Mouse (Mus musculus): Measurements from ENCODE around the gene Gm3417.
"Not testable (repeated sequence)": the region's sequence is repeated elsewhere in the genome, so short reads cannot be mapped to it uniquely, and the experiment has no call there.

The Gm3417 gene

DNA sequence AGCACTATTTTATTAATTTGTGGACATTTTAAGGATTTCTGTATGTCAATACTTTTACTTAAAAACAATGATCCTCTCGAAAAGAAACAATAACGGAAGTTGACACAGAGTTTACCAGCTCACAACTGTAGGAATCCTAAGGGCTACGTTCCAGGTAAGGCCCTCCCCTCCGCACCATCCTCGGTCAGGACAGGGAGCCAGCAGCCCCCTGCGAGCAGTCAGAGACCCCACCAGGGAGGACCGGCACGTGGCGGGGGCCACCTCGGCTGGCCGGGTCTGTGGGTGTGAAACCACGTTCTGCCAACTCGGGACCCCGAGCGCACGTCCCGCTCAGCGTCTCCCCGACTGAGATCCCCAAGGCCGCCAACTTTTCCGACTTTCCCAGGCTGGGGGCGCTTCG is 18.1 kb downstream of the Gm3417 start:
- ChIA-PET CTCF (no interaction called here), POLR2A (interaction anchor here in 2 of 4 experiments (0.9 to 8.0 kb wide), 7 partner anchors 10 to 142 kb away, joined by 3 to 80 read pairs (median 5); partner anchors contain the start of genes 1600012H06Rik (in 2 of the 2) and Wdr27 (in 2 of the 2))

DNA sequence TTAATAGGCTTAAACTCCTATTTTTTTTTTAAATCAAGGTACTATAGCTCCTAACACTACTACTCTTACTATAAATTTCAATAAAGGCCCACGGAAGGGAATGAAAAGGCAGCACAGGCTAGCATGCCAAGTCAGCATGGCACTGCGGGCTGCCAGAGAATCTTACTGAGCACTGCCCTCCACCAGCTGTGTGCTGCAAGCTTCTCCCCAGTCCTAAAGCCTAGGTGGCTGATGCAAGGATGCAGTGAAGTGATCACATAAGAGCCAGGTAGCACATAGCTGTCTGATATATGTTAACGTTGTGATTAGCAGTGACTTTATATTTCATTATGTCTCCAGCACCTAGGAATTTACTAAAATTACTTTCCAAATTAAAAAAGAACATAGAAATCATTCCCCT is 18.6 kb downstream of the Gm3417 start:
- CTCF ChIA-PET: no interaction called here

DNA sequence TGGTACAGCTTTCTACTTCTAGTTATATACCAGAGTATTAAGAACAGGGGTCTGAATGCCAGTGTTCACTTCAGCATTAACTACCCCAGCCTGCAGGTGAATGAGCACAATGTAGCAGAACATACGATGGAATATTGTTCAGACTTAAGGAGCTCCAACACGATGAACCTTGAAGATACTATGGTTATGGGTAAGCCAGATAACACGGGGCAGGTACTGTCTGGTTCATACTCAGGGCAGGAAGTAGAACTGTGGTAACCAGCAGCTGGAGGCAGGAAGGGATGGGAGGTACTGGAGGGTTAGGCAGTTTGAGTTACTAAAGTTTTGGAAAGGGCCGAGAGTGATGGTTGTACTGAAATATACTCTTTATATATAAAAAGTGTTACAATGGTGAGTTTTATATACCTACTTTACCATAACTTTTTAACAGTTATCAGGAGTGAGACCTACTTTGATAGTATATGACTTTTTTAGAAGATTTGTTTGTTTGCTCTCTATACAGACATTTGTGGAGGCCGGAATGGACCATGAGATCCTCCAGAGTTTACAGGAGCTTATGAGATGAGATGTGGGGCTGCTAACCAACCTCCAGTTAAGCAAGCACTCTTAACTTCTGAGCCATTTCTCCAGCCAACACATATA is 19.8 kb downstream of the Gm3417 start:
- POLR2A ChIA-PET: interaction anchor here in 3 of 4 experiments (1.0 to 8.0 kb wide), 4 partner anchors 15 to 32 kb away, joined by 4 to 80 read pairs (median 4); partner anchors contain the start of genes 1600012H06Rik (in 3 of the 3) and Wdr27 (in 3 of the 3)
- CTCF ChIA-PET: no interaction called here

More for the DNA sequence above, 18.6 kb downstream of the Gm3417 start:
- POLR2A ChIA-PET: interaction anchor here in 3 of 4 experiments (0.9 to 8.0 kb wide), 8 partner anchors 10 to 142 kb away, joined by 3 to 80 read pairs (median 5); partner anchors contain the start of genes 1600012H06Rik (in 3 of the 3) and Wdr27 (in 3 of the 3)

DNA sequence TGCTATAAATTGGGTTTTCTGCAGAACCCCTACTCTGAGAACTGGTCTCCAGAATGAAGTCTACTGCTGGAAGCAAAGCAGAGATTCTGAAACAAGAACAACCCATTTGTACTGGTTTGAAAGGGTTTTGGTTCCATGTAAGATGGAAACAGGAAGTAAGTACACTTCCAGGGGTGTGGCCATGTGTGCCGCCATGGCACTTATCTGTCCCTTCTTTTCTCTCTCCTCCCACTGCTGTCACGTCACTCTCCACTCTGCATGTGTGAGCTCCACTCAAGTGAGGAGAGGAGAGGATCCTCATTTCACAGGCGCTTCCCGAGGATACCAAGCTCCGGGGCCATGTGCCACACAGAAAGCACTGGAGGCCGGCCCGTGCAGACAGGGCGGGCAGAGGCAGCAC is 25.1 kb downstream of the Gm3417 start:
- ChIA-PET POLR2A (interaction anchor here in 2 of 4 experiments (1.2 to 8.0 kb wide), 3 partner anchors 10 to 24 kb away, joined by 5 to 80 read pairs (median 20); partner anchors contain the start of genes 1600012H06Rik (in 2 of the 2) and Wdr27 (in 2 of the 2)), CTCF (no interaction called here)

DNA sequence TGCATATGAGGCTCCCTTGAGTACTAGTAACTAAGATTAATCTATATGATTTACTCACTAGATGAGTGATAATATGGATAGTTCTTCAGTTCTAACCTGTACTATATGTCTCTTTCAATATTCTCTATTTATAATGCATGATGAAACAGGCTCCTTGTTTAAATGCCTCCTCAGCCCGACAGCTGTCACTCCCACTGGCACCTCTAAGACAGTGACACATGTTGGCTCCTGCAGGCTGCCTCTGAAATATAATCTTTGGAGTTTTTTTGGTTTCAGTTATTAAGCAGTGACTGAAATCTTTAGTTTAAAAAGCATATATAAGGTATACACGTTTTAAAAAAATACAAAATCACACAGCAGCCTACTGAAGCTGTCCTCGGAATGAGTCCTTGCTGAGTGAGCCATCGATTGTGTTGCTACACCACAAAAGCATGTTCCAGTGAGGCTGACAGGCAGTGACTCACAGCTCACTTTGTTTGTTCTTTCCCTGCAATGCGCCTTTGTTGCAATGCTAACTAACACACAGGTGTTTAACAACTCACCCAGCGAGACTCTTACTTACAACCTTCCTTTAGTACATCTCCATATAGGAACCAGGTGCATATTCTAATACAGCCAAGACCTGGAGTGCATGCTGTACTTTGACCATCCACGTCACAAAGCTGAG is 29.3 kb downstream of the Gm3417 start:
- ChIA-PET POLR2A (interaction anchor here in 2 of 4 experiments (0.9 to 2.1 kb wide), 5 partner anchors 8 to 22 kb away, joined by 3 to 10 read pairs (median 3); no protein-coding TSS in a partner anchor), CTCF (no interaction called here)

DNA sequence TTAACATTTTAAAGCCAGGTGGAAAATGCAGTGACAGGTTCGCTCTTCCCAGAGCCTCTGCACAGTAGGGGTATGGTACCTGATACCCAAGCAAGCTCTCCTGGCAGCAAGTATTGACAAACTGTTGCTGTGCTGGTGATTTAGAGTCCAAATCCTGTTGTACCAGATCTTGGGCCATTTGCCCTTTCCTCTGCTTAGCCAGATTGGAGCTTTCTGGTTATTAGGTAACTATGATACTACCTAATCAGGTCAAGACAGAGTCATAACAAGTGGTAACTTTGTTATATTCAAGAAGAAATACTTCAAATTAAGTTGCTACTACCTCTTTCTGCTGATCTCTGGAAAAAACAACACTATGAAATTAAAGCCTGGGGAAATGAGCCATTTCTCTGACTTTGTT is 34.0 kb downstream of the Gm3417 start:
- CTCF ChIA-PET: no interaction called here
- POLR2A ChIA-PET: interaction anchor here in 3 of 4 experiments (0.7 to 7.8 kb wide), 7 partner anchors 10 to 163 kb away, joined by 3 to 80 read pairs (median 5); no protein-coding TSS in a partner anchor

DNA sequence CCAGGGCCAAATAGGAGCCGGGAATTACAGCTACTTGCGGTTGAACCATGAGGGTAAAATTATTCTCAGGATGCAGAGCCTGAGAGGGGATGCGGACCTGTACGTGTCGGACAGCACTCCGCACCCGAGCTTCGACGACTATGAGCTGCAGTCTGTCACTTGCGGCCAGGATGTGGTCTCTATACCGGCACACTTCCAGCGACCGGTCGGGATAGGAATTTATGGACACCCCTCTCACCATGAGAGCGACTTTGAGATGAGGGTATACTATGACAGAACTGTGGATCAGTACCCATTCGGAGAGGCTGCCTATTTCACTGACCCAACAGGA is 34.9 kb downstream of the Gm3417 start:
- POLR2A ChIA-PET: interaction anchor here in 3 of 4 experiments (0.9 to 7.8 kb wide), 17 partner anchors 10 to 621 kb away, joined by 3 to 80 read pairs (median 5); partner anchors contain the start of genes Prdm9 (in 1 of the 3), Psmb1 (in 1 of the 3) and Tbp (in 1 of the 3)

DNA sequence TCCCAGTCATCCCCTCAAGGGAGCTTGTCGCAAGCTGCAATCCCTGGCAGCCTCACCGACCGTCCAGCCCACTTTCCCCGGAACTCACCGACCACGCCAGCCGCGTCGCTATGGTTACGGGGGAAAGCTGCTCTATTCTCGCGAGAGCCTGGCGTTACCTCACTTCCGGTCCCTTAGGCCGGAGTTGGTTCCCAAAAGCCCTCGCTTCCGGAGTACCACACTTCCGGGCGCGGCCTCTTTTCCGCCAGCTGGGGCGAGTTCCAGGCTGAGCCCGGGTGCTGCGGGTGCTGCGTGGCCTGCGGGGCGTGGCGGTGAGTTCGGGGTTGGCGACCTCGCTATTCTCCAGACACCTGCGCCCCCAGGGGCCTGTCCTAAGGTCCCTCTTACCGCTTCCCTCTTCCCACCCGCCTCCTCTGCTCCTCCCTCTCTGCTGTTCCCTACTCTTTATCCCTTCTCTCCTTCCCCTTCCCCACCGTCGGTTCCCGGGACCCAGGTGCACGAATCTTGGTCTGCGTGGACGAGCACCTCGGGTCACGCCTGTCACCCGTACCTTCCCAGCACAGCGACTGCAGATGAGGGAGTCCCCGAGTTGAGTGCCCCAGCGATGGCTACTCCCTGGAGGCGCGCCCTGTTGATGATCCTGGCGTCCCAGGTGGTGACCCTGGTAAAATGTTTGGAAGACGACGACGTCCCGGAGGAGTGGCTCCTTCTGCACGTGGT is 35.4 kb downstream of the Gm3417 start, which contains the start of the genes Wdr27 and 1600012H06Rik:
Gene Wdr27, minus strand, starts transcription at position 150 of the 720 bp plus-strand sequence.
Gene 1600012H06Rik, plus strand, starts transcription at position 176 of the 720 bp plus-strand sequence.
- POLR2A ChIA-PET: interaction anchor here in 3 of 4 experiments (0.6 to 7.8 kb wide), 25 partner anchors 9 to 740 kb away, joined by 3 to 80 read pairs (median 5); partner anchors contain the start of genes Dact2 (in 1 of the 3), Prdm9 (in 1 of the 3), Psmb1 (in 1 of the 3) and Tbp (in 1 of the 3)
- CTCF ChIA-PET: no interaction called here

More for the DNA sequence above, 34.9 kb downstream of the Gm3417 start:
- CTCF ChIA-PET: no interaction called here

DNA sequence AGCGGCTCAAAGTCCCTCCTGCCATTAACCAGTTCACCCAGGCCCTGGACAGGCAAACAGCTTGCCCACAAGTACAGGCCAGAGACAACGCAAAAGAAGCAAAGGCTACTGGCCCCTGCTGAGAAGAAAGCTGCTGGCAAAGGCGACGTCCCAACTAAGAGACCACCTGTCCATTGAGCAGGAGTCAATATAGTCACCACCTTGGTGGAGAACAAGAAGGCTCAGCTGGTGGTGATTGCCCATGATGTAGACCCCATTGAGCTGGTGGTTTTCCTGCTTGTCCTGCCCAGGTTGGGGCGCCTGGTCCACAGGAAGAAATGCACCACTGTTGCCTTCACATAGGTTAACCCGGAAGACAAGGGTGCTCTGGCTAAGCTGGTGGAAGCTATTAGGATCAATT is 36.4 kb downstream of the Gm3417 start:
- POLR2A ChIA-PET: interaction anchor here in 3 of 4 experiments (0.6 to 7.8 kb wide), 12 partner anchors 12 to 746 kb away, joined by 3 to 80 read pairs (median 5); no protein-coding TSS in a partner anchor
- CTCF ChIA-PET: interaction anchor here in 1 of 4 experiments (0.5 to 1.4 kb wide), 2 partner anchors 30 to 249 kb away, joined by 3 read pairs; no protein-coding TSS in a partner anchor

DNA sequence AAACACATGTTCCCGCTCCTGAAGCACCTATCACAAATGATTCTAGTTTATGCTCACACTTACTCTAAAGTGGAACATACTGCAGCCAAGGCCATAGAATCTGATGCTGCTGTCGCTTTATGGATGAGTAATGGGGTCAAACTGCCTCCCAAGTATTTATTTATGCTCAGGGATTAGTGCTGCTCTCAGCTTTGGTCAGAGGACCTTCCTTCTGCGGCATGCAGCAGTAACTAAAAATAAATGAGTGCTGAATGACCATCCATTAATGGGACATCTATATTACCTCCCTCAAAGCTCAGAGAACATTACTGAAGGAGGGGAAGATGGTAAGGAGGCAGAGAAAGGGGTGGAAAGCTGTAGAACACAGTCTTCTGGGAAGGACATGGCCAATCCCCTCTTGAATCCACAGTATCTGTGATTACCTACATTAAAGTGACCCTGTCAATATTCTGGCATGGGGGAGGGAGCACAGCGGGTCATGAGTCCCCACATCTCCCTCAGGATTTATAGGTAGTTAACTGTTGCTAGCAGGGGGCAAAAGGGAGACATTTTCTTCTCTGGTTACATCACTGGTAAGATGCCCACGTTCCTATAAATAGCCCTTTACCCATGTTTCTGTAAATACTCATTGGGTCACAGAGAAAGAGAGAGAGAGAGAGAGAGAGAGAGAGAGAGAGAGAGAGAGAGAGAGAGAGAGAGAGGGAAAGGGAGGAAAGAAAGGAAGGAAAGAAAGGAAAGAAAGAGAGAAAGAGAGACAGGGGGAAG is 42.6 kb downstream of the Gm3417 start:
- CTCF ChIA-PET: no interaction called here
- POLR2A ChIA-PET: interaction anchor here in 2 of 4 experiments (0.9 to 1.2 kb wide), 2 partner anchors 17 to 24 kb away, joined by 3 read pairs; no protein-coding TSS in a partner anchor

DNA sequence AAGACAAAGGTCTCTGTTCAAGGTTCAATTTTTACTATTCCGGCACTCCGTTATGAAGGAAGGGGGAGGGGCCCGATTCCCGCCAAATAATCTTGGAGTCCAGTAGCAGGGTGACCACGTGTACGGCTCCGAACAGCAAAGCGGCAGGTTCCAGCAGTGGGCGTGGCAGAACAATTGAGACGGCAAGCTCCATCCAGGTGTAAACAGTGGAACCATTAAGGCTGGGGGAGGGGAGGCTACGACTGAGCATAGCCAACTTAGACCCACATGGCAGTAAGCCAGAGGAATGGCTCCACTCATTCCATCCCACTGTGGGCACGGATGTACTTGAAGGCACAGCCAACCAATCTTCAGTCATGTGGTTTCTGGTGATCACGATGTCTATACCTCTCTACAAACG is 43.3 kb downstream of the Gm3417 start:
- CTCF ChIA-PET: not testable (repeated sequence)
- POLR2A ChIA-PET: interaction anchor here in 2 of 4 experiments (0.5 to 1.4 kb wide), 3 partner anchors 17 to 562 kb away, joined by 3 to 5 read pairs (median 3); no protein-coding TSS in a partner anchor

DNA sequence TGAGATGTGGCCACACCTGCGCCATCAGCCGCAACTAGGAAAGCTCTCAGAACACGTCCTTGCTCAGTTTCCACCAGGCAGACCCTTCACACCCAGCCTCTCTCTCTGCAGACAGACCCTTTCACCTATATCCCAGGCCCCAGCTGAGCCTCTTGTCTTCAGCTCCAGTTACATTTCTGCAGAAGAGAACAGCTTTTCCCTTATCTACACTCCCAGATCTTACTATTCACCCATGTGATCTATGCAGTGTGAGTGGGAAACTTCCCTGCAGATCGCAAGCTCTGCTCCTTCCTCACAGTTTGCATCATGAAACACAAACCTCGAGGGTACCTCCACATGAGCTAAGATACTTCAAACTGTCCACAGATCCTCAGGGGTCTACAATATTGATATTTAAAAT is 47.1 kb downstream of the Gm3417 start:
- CTCF ChIA-PET: no interaction called here

DNA sequence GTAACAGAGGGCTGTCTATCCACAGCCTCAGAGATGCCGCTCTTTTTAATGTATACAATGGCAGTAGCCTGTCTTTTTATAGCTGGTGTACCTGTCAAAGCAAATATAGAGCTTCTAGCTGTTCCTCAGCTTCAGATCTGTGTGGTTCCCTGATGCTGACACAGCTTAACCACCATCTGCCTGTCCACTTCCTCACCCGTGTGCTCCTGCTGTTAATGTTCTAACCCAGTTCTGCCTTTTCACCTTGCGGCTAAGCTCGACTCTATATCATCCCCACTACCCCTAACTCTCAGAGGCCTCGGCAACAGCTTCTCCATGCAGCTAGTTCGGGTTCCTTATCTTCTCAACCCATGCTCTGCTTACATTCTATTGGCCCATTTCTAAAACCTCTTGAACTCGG is 47.9 kb downstream of the Gm3417 start:
- ChIA-PET POLR2A (interaction anchor here in 2 of 4 experiments (1.4 to 1.6 kb wide), 2 partner anchors 11 to 13 kb away, joined by 4 to 6 read pairs; no protein-coding TSS in a partner anchor), CTCF (no interaction called here)

More for the DNA sequence above, 47.1 kb downstream of the Gm3417 start:
- POLR2A ChIA-PET: interaction anchor here in 2 of 4 experiments (1.1 to 1.6 kb wide), 3 partner anchors 12 to 13 kb away, joined by 4 to 6 read pairs (median 4); partner anchors contain the start of genes 1600012H06Rik (in 1 of the 2) and Wdr27 (in 1 of the 2)

DNA sequence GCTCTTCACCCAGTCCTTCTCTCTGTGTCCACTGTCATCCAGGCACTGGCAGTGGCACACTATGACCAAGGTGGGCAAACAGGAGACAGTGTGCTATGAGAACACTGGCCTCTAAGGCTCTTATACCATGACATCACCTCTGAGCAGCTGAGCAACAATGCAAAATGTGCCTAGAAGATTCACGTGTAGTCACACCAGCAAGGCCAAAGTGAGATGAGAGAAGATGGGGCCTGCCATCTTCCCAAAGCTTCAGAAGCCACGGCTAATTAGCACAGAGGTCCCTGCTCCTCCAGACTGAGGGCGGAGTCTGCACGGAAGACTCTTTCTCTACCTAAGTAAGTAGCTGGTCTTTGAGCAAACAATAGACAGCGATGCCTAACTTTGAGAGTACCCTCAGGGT is 50.0 kb downstream of the Gm3417 start:
- ChIA-PET POLR2A (interaction anchor here in 3 of 4 experiments (0.9 to 2.1 kb wide), 7 partner anchors 10 to 24 kb away, joined by 3 to 6 read pairs (median 5); partner anchors contain the start of genes 1600012H06Rik (in 1 of the 3) and Wdr27 (in 1 of the 3)), CTCF (no interaction called here)

DNA sequence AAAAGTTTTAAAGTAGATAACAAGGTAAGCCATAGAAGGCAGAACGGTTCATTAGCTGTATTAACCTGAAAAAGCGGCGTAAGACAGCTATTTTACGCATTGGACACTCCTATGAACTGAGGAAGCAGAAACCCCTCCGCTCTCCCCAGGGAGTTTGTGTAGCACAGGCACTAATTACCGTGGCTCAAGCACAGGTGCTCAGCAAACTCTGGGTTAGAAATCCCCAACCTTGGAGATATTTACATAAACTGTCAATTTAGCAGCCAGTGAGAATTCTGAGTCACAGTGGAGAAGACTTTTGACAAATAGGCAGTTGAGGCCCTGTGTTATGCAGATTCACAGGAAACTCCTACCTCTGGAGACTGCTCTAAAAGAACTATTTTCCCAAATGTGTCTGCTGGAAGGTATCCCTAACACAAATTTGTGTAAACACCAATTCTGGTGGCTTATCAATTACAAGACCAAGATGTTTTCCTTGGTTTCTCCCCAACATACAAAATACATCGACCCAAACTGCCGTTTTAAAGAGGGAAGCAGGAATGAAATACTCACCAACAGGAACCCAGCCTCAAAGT is 50.9 kb downstream of the Gm3417 start:
- CTCF ChIA-PET: interaction anchor here in 1 of 4 experiments (1.2 kb wide), 1 partner anchor 639 kb away, joined by 3 read pairs; no protein-coding TSS in a partner anchor

DNA sequence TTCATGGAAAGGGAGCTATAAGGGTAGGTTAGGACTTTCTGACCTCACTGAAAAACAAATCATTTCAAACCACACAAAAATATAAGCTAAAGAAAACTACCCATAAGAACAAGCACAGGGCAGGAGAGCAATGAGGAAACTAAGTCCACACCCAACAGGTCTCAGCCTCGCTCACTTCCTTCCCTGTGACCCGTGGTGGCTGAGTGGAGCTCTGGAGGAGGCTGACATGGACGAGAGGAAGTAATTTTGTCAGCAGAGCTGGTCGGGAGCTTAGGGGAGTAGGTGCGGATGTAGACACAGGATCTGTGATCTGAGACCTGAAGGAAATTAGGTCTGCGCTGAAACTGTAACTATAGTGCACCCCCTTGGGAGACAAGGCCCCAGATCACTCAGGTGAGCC is 57.0 kb downstream of the Gm3417 start:
- POLR2A ChIA-PET: interaction anchor here in 1 of 4 experiments (0.8 to 1.3 kb wide), 3 partner anchors 12 to 307 kb away, joined by 3 to 4 read pairs (median 3); no protein-coding TSS in a partner anchor
- CTCF ChIA-PET: interaction anchor here in 3 of 4 experiments (0.6 to 1.2 kb wide), 3 partner anchors 9 to 34 kb away, joined by 3 read pairs; no protein-coding TSS in a partner anchor

More for the DNA sequence above, 50.9 kb downstream of the Gm3417 start:
- POLR2A ChIA-PET: interaction anchor here in 3 of 4 experiments (0.9 to 2.1 kb wide), 3 partner anchors 11 to 22 kb away, joined by 3 to 6 read pairs (median 3); partner anchors contain the start of genes 1600012H06Rik (in 1 of the 3) and Wdr27 (in 1 of the 3)

DNA sequence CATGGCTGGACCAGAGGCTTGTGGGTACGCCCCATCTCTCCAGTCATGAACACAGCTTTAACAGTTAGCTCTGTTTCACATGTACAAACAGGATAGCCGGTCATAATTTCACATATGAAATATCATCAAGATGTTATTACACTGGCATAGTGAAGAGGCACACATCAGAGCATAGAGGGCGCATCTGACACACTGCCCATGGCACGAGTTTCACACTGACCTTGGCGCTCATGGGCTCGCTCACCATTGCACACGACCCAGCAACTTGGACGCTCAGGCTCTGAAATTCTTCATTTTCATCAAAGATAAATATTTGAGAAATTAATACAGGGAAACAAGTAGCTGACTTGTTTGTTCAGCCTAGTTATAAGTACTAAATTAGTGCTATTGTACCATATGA is 60.7 kb downstream of the Gm3417 start:
- CTCF ChIA-PET: no interaction called here

More for the DNA sequence above, 60.7 kb downstream of the Gm3417 start:
- POLR2A ChIA-PET: interaction anchor here in 2 of 4 experiments (1.0 to 1.3 kb wide), 2 partner anchors 18 to 25 kb away, joined by 3 to 4 read pairs; partner anchors contain the start of genes 1600012H06Rik (in 1 of the 2) and Wdr27 (in 1 of the 2)

All from embryonic stem cell, embryonic (primary cell).